Mouse (Mus musculus): ENCODE measurements at regions not wholly inside any gene's neighbourhood (a gene's known extent, or its start where the extent isn't known, plus 50 kb on each side); places are given as distances from the start of the nearest gene placed in this dataset.

GRCm38 (mm10) chr7:90030486-90031250 is 49.9 kb upstream of the Eed start:
- no peak for DNase-seq (ENCODE audit: low spot score)

- DNase-seq (ENCODE audit: low spot score) = no peak
Measured at GRCm38 (mm10) chr7:90033086-90033485, 52.3 kb upstream of the Eed start.

GRCm38 (mm10) chr7:90033640-90034312 is 53.0 kb upstream of the Eed start:
- DNase-seq (ENCODE audit: low spot score) = no peak

GRCm38 (mm10) chr7:90034498-90034897 is 53.7 kb upstream of the Eed start:
- no peak for DNase-seq (ENCODE audit: low spot score)

GRCm38 (mm10) chr7:90035396-90035795 is 54.6 kb upstream of the Eed start:
- DNase-seq (ENCODE audit: low spot score) = no peak

- no peak for DNase-seq (ENCODE audit: low spot score)
Measured at GRCm38 (mm10) chr7:90037736-90038135, 57.0 kb upstream of the Eed start.

- DNase-seq (ENCODE audit: low spot score) = no peak
Measured at GRCm38 (mm10) chr7:90039504-90039903, 58.7 kb upstream of the Eed start.

GRCm38 (mm10) chr7:90040581-90041340 is 60.0 kb upstream of the Eed start:
- DNase-seq (ENCODE audit: low spot score) = peak; percentile 54

GRCm38 (mm10) chr7:90041565-90042024 is 60.8 kb upstream of the Eed start:
- DNase-seq (ENCODE audit: low spot score) = no peak

GRCm38 (mm10) chr7:90042364-90042763 is 61.6 kb upstream of the Eed start:
- no peak for DNase-seq (ENCODE audit: low spot score)

- no peak for DNase-seq (ENCODE audit: low spot score)
Measured at GRCm38 (mm10) chr7:90043526-90043925, 62.7 kb upstream of the Eed start.

- no peak for DNase-seq (ENCODE audit: low spot score)
Measured at GRCm38 (mm10) chr7:90044100-90044698, 63.4 kb upstream of the Eed start.

GRCm38 (mm10) chr7:90045208-90045800 is 64.5 kb upstream of the Eed start:
- DNase-seq (ENCODE audit: low spot score) = no peak

- DNase-seq (ENCODE audit: low spot score) = no peak
Measured at GRCm38 (mm10) chr7:90046228-90046627, 65.4 kb upstream of the Eed start.

GRCm38 (mm10) chr7:90046862-90047261 is 66.1 kb upstream of the Eed start:
- no peak for DNase-seq (ENCODE audit: low spot score)

GRCm38 (mm10) chr7:90048401-90049307 is 67.9 kb upstream of the Eed start:
- no peak for DNase-seq (ENCODE audit: low spot score)

- DNase-seq (ENCODE audit: low spot score) = no peak
Measured at GRCm38 (mm10) chr7:90049831-90050237, 69.1 kb upstream of the Eed start.

- no peak for DNase-seq (ENCODE audit: low spot score)
Measured at GRCm38 (mm10) chr7:90054795-90055511, 74.2 kb upstream of the Eed start.

GRCm38 (mm10) chr7:90057947-90058346 is 72.1 kb upstream of the Picalm start:
- no peak for DNase-seq (ENCODE audit: low spot score)

- no peak for DNase-seq (ENCODE audit: low spot score)
Measured at GRCm38 (mm10) chr7:90058636-90059035, 71.4 kb upstream of the Picalm start.

Data from testis, postnatal 10 days (tissue).